Mouse (Mus musculus) naive thymus-derived CD4-positive, alpha-beta T cell, adult 5 months (primary cell): ENCODE results near the gene Xkr8. TPM values are rescaled to one million over a fixed set of nuclear protein-coding genes. Genes with fewer than 3 reads are reported as not detected.

ENCODE experiments used
- polyA plus RNA-seq: library from polyadenylated mRNA; unstranded; fragments of 100-300 nt; shearing (Covaris generic); gene quantifications from one replicate; pipeline ENCODE4 v1.2.1, GENCODE M21; 2017

Gene Xkr8
- polyA plus RNA-seq: 0.41 TPM

GRCm38 (mm10) chr4:132732148-132732684 is at the start of gene Xkr8:
Gene Xkr8, minus strand, starts transcription at chr4:132732546.

GRCm38 (mm10) chr4:132767914-132768876 is 35.8 kb upstream of the Xkr8 start, which contains the start of gene Rpa2:
Gene Rpa2, plus strand, starts transcription at chr4:132768332.

GRCm38 (mm10) chr4:132756974-132757373 is 24.6 kb upstream of the Xkr8 start, which contains the start of gene Smpdl3b:
Gene Smpdl3b, minus strand, starts transcription at chr4:132757252.

Other genes with a start within 250 kb of the Xkr8 start
- gene Sesn2, start 222.0 kb downstream of the Xkr8 start, polyA plus RNA-seq: 18.6 TPM
- 75.0 TPM for gene Atpif1, start 198.9 kb downstream of the Xkr8 start, polyA plus RNA-seq
- gene Dnajc8, start 197.0 kb downstream of the Xkr8 start, polyA plus RNA-seq: 233 TPM
- gene Ptafr, start 168.5 kb downstream of the Xkr8 start, polyA plus RNA-seq: not detected
- gene Eya3, start 93.6 kb downstream of the Xkr8 start, polyA plus RNA-seq: 59.9 TPM
- 0.34 TPM for gene Smpdl3b, start 24.7 kb upstream of the Xkr8 start, polyA plus RNA-seq
- gene Rpa2, start 35.8 kb upstream of the Xkr8 start, polyA plus RNA-seq: 65.4 TPM
- 0.22 TPM for gene Themis2, start 63.8 kb upstream of the Xkr8 start, polyA plus RNA-seq
- gene Ppp1r8, start 110.6 kb upstream of the Xkr8 start, polyA plus RNA-seq: 39.6 TPM
- gene Stx12, start 152.0 kb upstream of the Xkr8 start, polyA plus RNA-seq: 22.3 TPM
- 52.0 TPM for gene Fam76a, start 190.0 kb upstream of the Xkr8 start, polyA plus RNA-seq
- 0.60 TPM for gene Fgr, start 241.5 kb upstream of the Xkr8 start, polyA plus RNA-seq